Mouse (Mus musculus): ENCODE data around the gene Clstn3.

DNA sequence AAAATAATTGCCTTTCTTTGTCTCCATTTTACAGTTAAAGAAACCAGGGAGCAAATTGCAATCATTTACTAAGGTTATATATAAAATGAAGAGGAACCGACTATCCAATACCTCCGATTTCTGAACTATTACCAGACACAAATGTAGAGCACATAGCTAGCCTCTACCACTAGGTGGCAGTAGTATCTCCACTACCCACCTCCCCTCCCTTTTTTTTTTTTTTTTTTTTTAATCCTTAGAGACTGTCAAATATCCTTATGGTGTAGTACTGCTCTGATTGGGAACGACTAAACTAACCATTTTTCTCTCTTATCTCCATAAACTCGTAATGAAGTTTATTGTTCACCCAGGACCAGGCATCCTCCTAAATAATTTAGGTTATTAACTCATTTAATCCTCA, 15.7 kb upstream of the Clstn3 start:
- no peak for TF ChIP-seq CTCF (IDR thresholded peaks at IDR 0.05; ENCODE audit: control insufficient read depth, insufficient read depth, low read length)
- TF ChIP-seq POLR2A (IDR thresholded peaks at IDR 0.05; ENCODE audit: borderline replicate concordance, control insufficient read depth, low read depth, low read length) = no peak

Measured in bone marrow, adult 2 months (tissue).